Mouse (Mus musculus) heart, adult 8-10 months (tissue): ENCODE results near the gene Dnajb3. TPM values are rescaled to one million over a fixed set of nuclear protein-coding genes. Genes with fewer than 3 reads are reported as not detected.
A peak's percentile ranks its signal among the peaks of the same experiment; 100 is the strongest.
"Not testable (repeated sequence)": the region's sequence is repeated elsewhere in the genome, so short reads cannot be mapped to it uniquely, and the experiment has no call there.

Experiments used
- DNase-seq: peaks from one replicate; pipeline ENCODE4 v3.0.0; 2022; ENCODE audit warnings: low spot score
- total RNA-seq, 4 experiments: library from RNA; stranded (reverse); gene quantifications; 2 replicates each; pipeline ENCODE4 v1.2.4; 2022

The Dnajb3 gene
- total RNA-seq, 4 experiments from 2014 or later = 0.26 to 0.60 (median 0.41) TPM

DNA sequence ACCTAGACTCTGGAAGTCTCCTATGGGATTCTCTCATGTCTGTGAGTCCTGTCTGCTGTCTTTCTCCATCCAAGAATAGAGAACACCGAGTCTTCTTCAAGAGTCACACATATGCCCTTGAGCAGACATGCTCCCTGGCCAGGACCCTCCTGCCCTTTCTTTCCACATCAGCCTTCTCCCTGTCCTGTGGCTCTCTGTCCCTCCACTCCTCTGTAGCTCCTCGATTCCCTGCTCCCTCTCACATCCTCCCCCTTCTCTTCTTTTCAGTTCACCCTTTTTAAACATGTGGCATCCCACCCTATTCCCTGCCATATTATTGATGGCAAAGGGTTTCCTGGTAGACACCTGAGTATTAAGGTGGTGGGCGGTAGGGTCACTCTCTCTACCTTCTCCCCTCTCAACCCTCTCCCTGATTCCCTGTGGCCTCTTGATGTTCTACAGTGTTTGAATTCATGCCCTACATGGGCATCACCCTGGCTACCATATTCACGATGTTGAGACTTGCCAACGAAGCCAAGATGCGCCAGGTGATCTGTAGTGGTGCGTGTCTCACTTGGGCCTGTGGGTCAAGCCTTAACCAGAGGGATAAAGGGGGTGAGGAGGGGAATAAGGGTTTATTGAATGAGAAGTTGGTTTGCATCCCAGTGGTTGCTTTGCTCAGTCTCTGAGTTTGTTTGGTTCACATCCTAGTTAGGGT is 26.4 kb upstream of the Dnajb3 start:
- DNase-seq = no peak

DNA sequence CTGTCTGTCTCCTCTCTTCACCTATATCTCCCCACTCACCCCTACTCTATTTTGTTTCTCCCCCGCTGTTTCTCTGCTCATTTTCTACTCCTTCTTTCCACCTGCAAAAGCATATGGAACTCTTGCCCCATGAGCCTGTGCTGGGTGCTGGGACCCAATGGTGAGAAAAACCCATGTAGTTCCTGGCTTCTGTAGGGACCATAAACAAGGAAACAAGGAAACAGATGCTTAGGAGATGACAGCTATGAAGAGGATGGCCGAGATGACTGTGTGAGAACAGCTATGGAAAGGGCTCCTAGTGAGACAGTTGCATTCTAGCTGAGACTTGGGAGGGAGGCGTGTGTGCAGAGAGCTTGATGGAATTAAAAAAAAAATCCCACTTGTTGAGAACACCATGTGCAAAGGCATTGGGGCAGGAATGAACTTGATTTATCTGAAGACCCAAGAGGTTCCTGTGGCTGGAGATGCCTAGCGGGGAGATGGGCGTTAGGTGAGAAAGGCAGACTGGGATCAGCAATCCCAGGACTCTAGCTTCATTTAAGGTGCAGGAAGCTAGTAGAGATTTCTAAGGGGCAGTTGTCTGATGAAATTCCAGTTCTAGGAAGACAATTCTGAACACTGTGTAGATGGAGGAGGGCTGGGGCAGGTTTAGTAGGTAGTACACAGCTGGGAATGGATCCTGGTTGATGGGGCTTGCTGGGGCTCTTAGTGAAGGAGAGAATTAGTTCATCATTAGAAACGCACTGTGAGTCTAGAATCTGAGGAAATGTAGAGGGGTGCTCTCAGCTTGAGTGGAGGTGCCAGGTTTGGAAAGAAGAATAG is 25.6 kb upstream of the Dnajb3 start:
- DNase-seq = no peak

DNA sequence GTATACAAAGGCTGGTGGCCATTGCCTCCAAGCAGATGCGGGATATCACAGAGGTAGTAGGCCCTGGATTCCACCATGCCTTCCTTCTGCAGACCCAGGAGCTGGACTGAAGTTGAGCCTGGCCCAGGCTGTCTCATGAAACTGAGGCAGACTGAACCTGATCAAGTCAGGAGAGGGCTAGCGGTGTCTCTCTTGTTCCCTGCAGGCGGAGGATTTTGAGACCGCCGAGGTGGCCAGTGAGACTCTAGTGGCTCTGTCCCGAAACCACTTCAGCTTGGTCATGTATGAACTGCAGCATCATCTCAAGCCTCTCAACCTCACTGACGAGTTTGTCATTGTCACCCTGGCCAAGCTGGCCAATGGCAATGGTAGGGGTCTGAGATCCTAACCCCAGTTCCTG is 24.8 kb upstream of the Dnajb3 start:
- no peak for DNase-seq

DNA sequence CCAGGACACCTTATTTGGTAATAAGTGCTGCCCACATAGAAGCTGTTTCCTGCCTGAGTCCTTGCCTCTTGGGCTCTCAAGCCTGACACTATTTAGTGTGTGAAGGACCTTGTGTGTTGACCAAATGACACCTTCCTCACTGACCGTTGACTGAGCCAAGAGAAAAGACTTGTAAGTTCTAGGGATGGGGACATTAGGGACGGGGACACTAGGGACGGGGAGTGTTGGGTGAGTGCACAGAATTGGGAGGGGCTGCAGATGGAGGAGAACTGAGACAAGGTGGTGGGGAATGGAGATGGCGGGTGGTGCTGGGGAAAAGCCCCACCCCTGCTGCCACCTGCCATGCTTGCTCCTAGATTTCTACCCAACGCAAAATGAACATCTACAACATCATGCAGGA is 24.4 kb upstream of the Dnajb3 start:
- DNase-seq = no peak

DNA sequence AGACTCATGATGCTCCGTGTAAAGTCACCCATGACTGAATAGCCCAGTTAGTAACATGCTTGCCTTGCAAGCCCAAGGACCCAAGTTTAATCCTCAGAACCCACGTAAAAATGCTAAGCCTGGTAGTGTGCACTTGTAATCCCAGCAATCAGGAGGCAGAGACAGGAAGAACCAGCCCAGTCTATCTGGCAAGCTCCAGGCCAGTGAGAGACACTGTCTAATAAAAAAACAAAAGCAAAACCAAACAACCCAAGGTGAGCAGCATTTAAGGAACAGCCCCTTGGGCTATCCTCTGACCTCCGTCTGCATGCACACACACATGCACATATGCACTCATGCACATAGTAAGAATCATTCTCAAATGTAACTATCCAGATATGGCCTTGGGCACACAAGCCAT is 24.0 kb upstream of the Dnajb3 start:
- DNase-seq = no peak

DNA sequence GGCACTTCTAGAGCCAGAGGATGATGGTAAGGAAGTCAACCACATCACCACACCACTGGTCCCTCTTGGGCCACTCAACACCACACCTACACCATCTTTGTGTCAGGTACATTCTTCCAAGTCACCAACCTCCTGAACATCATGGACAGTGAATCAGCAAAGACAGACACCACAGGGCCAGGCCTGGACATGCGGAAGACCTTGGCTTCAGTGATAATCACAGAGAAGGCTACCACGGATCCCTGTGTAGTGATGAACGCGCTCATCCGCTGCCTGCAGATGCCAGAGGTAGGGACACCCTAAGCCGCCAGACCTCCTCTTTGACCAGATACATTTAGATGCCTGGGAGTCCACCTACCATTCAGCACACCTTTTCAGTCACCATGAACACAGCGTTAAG is 22.5 kb upstream of the Dnajb3 start:
- no peak for DNase-seq

DNA sequence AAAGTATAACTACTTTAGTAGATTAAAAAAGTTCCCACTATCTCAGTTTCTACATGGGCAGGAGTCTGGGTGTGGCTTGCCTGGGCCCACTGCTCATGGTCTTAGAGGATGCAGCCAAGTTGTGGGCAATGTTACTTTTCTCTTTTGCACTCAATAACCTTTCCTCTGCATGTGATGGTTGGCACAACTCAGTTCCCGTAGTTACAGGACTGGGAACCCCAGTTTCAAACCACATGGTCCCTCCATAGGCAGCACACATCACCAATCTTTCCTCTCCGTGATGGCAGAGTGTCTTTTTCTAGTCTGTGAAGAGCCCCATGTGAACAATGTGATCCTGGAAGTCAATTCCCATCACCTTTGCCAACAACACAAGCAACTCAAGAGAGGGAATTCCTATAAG is 21.9 kb upstream of the Dnajb3 start:
- no peak for DNase-seq

DNA sequence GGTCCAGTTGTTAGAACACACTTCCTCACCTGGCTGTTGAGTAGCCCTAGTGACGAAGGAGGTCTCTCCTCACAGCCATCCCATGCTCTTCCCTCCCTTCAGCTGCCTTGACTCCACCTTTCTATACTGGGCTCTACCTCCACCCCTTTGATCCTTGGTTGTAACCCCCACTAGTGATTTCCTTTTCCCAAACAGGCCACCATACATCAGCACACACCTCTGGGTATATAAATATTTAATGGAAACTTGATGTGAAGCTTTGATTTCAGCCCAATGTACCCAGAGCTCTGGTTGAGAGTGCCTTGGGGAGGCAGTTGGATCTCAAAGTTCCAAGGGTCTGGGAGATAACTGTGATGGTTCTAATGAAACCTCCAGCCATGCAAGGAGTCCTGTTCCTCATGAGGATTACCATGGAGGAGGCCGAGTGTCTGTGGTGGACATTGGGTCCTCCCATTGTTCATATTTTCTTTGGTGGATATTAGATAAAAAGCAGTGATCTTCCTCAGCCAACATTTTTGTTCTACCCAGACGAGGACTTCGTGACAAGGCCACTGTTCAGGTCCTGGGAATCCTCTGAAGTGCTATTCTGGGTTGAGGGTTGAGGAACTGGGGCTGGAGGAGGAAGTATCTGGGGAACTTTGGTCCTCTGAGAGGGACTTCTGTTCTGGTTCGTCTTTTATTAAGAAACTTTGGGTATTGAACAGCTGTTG is 21.2 kb upstream of the Dnajb3 start, which contains the start of gene Mroh2a:
Gene Mroh2a (plus strand): TSS at position 317 of the 710 bp plus-strand sequence.
- peak; percentile 60 for DNase-seq

DNA sequence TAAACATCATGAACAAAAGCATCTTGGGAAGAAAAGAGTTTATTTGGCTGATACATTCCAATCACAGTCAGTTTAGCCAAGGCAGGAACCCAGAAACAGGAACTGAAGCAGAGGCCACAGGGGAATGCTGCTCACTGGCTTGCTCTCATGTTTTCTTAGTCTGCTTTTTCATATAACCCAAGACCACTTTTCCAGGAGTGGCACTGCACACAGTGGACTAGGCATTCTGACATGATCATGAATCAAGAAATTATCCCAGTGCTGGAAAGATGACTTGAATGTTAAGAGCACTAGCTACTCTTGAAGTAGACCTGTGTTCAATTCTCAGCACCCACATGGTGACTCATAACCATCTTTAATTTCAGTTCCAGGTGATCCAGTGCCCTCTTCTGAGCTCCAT is 20.2 kb upstream of the Dnajb3 start:
- no peak for DNase-seq

DNA sequence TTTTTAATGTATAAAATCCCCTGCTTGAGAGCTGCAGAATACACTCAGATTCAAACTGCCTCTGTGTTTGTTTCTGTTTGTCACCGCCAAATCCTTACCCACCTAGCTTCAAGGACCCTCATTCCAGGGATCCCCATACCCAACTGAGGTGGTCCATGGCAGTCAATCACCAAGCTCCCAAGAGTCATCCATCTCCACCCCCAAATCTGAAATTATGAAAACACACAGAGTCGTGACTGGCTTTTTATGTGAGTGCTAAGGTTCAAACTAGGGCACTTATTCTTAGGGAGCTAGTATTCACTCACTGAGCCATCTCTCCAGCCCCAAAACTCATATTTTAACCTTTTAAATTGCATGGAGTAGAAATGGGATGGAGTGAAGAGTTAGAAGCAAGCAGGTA is 19.7 kb upstream of the Dnajb3 start:
- not testable (repeated sequence) for DNase-seq

DNA sequence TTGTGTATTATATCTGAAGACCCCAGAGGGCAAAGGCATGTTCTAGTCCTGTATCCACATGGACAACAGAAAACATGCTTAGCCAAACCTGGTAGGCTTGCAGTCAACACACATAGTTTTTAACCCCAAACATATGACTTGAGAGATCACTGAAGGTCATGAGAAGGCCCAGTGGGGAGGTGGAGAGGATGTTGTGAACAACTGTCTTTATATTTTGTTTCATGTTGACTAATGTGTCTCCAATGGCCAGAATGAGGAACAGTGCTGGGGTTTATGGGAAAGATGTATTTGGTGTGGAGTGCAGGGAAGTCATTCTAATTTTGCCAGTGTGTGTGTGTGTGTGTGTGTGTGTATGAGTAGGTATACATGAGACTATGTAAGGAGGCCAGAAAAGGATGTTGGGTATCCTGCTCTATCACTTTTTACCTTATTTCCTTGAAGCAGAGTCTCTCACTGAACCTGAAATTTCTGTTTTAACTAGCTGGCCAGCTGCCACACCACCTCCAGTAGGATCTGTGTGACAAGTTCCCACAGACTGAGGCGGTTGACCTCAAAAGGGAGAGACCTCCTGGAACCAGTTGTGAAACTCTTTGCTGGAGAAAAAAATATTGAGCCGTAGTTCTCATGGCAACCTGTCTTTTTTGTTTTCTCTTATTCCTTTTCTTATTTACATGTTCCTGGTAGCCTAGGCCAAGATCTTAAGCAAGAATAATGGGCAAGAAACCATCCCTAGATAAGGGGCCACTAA is 18.6 kb upstream of the Dnajb3 start:
- peak; percentile 27 for DNase-seq

DNA sequence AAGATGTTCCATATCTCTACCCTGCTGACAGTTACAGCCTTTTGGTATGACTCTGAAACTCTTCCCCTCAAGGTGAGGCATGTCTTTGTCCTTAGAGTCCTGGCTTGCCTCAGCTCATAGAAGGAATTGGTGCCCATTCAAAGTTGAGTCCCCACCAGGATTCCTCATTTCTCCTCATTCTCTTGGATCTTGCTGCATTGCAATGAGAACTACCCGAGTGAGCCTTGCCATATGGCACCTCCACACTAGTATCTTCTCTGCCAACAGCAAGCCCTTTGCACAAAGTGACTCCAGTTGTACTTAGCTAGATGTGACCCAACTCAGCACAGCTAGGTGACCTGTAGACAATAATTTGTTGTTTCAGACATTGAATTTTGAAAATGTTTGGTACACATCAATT is 18.0 kb upstream of the Dnajb3 start:
- DNase-seq = peak; percentile 13

DNA sequence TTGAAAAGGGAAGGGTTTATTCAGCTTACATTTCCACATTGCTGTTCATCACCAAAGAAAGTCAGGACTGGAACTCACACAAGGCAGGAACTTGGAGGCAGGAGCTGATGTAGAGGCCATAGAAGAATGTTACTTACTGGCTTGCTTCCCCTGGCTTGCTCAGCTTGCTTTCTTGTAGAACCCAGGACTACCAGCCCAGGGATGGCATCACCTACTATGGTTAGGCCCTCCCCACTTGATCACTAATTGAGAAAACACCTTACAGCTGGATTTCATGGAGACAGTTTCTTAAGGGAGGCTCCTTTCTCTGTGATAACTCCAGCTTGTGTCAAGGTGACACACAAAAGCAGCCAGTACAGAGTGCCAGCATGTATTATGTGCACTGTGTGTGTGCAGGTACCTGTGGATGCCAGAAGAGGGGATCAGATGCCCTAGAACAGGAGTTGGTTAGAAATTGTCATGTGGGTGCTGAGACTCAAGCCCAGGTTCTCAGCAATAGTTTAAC is 17.5 kb upstream of the Dnajb3 start:
- peak; percentile 6 for DNase-seq

DNA sequence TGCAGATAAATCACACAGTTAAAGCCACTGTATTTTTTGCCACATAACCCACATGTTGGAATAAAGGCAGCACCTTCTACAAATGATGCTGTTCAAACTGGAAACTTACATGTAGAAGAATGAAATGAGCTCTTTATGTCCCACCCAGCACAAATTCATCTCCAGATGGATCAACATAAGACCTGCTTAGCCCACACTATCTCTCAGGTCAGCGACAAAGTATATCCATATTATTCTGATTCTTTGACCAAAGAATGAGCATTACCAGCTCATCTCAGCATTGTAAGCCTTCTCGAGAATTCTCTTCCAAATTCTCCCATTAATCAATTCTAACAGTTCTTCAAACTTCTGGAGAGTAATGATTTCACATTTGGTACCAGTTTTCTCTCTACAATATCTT is 16.6 kb upstream of the Dnajb3 start:
- no peak for DNase-seq

DNA sequence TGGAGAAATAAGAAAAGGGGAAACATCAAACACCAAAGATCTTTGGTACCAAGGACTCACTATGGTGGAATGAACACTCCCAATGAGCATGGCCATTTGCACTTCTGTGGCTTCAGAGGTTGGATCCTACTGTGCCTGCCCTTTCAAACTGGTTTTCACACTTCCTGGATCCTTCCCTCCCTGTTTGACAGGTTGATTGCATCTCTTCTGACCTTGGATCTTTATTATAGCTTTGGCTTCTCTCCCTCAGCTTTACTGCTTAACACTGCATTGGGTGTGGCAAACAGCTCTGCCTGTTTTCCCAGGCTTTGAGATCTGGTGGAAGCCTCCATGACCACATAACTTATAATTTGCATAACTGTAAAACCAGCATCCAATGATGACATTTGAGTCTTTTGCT is 14.8 kb upstream of the Dnajb3 start:
- peak; percentile 11 for DNase-seq

DNA sequence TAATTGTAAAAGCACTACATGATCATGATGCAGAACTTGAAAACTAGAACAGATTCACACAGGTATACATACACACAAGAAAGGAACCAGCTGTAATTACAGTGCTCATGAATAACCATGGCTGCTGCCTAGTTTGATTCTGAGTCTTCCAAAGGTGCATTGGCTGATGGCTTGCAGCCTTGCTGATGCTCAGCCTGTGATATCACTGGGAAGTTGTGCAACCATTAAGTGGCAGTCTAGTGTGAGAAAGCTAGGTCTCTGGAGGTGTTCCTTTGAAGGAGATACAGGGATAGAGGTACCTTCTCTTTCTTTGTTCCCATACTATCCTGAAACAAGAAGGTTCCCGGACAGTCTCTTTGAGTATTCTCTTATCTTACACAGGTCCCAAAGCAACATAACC is 13.5 kb upstream of the Dnajb3 start:
- peak; percentile 11 for DNase-seq

DNA sequence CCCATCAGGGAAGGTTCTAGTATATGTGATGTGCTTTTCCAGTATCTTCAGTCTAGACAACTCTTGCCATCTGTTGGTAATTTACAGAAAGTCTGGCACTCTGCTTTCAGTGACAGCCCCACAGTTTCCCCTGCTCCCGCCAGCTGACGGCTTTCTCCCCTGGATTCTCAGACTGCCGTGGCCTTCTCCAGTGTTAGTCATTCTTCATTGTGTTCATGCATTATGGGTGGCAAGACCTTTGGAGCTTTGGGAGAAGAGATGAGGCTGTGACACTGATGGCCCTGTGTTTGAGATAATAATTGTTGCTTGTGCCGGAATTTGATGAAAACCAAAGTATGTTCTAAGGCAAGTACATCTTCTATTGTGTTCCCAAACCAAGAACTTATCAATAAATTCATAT is 13.0 kb upstream of the Dnajb3 start:
- DNase-seq = no peak

DNA sequence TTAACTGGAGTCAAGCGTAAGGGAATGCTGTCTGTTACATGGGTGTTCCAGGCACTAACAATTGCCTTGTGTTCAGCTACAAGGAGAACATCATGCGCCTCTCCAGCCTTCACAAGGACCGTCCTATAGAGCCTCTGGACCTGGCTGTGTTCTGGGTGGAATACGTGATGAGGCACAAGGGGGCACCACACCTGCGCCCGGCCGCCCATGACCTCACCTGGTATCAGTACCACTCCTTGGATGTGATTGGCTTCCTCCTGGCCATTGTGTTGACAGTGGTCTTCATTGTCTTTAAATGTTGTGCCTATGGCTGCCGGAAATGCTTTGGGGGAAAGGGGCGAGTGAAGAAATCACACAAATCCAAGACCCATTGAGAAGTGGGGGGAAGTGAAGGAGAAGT is 12.5 kb upstream of the Dnajb3 start:
- peak; percentile 1 for DNase-seq

DNA sequence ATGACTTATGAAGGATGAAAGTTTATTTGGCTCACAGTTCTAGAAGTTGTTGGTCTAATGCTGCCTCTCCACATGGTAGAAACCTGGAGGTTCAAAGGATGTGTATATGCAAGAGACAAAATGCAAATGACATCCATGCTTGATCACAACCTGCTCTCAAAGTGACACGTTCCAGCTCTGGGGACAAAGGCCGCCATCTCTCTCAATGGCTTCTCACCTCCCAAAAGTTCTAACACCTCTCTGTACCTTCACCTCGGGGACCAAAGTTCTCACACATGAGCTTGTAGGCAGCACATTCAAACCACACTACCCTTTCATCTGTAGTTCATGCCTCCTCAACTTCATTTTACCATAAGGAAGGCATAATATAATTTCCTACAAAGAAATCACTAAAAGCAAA is 12.0 kb upstream of the Dnajb3 start:
- DNase-seq = peak; percentile 5

DNA sequence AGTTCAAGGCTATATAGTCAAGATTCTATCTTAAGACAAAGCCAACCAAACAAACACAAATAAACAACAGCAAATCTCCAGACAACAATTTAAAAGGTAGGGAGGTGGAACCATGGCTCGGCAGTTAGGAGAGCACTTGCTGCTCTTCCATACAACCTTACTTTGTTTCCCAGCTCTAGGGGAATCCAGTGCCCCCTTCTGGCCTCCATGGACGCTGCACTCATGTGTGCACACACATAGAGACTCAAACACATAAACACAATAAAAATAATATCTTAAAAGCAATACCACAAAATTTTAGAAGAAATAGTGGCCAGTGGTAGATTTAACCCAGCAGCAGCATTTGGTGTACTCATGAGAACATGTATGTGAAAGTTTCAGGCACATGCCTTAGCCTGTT is 11.6 kb upstream of the Dnajb3 start:
- DNase-seq = peak; percentile 4

DNA sequence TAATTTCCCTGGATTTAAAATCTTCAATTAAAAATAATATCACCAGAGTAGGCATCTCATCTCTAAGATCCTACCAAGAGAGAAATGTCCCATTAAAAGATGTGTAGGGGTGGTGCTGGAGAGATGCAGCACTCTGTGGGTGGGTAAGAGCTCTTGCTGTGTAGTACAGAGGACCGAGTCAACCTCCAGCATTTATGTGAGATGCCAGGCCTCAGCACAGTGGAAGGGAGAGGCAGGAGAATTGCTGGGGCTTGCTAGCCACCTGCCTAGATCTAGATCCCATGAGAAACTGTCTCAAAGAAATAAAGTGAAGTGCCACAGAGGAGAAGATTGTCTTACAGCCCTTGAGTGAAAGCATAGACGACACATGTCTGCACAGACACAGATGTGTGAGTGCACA is 11.0 kb upstream of the Dnajb3 start:
- DNase-seq = no peak
